Mouse (Mus musculus) cortical plate, adult 2 months (tissue): ENCODE measurements around the gene Rad54l.

ENCODE experiments used
- CTCF ChIP-seq: fragments of 200-500 bp; IDR thresholded peaks from 2 replicates; pipeline ENCODE4 v1.5.1; 2011; ENCODE audit warnings: mild to moderate bottlenecking, control low read depth, low read length; ENCODE audit not compliant: insufficient read depth; ENCODE audit errors: extremely low read depth
- POLR2A ChIP-seq: fragments of 200-500 bp; IDR thresholded peaks from 2 replicates; pipeline ENCODE4 v1.6.1; 2011; ENCODE audit warnings: mild to moderate bottlenecking, low read length, control low read depth; ENCODE audit not compliant: insufficient read depth; ENCODE audit errors: extremely low read depth

- no peak for TF ChIP-seq CTCF
- no peak for TF ChIP-seq POLR2A
These were observed 14.0 kb upstream of the Rad54l start for GRCm38 (mm10) chr4:116137421-116137996.
